Mouse (Mus musculus) activated CD4-positive, CD25-positive, alpha-beta regulatory T cell, adult 9 weeks (primary cell): ENCODE results near the gene Bcl9. TPM values are rescaled to one million over a fixed set of nuclear protein-coding genes. Genes with fewer than 3 reads are reported as not detected.

Source experiments
- polyA plus RNA-seq: library from polyadenylated mRNA; unstranded; fragments of 100-300 nt; shearing (Covaris generic); gene quantifications from one replicate; pipeline ENCODE4 v1.2.1, GENCODE M21; 2017

Gene Bcl9
- 3.3 TPM for polyA plus RNA-seq

GRCm38 (mm10) chr3:97297553-97298432, at the start of gene Bcl9:
Bcl9 (minus strand) TSS chr3:97297917.

DNA sequence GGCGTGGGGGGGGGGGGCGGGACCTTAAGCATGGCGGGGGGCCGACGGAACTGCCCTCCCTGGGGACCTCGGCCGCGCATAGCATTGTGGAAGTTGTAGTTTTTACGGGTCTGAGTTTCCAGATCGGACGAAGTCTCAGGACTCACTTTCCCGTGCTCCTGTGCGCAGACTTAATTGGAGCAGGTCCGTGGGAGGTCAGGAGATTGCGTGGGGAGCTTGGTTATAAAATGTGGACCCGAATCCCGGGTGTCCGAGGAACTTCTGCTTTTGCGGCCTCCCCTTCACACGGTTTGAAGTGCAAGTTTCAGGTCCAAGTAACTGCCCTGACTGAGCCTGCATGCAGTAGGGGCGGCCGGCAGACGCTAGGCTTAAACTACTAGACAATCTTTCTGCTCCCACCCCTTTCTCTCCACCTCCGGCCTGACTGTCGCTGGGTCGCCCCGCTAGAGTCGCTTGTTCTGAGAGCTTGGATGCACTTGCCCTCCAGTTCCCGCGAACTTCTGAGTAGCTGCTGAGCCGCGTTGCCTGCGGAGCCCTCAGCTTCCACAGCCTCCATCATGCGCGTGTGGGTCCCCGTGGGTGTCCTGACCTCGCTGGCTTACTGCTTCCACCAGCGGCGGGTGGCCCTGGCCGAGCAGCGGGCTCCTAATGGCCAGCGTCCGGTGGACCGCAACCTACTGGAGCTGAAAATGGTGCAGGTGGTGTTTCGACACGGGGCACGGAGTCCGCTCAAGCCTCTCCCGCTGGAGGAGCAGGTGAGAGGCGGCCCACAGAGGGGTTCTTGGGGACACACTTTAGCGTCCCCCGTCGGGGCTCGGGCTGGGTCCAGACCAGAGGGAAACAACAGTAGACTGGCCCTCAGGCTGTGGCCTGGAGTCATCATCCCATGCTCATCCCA, 138.9 kb downstream of the Bcl9 start, which contains the start of gene Acp6:
TSS of gene Acp6 (plus strand) at position 167 of the 898 bp plus-strand sequence.

Other genes starting within 250 kb of the Bcl9 start
- gene Acp6, start 139.1 kb downstream of the Bcl9 start, polyA plus RNA-seq, result 74.6 TPM
- not detected for gene Olfr1402, start 124.1 kb upstream of the Bcl9 start, polyA plus RNA-seq